9 mouse cellular contexts compared by ENCODE assay signal in the genomic region with DNA sequence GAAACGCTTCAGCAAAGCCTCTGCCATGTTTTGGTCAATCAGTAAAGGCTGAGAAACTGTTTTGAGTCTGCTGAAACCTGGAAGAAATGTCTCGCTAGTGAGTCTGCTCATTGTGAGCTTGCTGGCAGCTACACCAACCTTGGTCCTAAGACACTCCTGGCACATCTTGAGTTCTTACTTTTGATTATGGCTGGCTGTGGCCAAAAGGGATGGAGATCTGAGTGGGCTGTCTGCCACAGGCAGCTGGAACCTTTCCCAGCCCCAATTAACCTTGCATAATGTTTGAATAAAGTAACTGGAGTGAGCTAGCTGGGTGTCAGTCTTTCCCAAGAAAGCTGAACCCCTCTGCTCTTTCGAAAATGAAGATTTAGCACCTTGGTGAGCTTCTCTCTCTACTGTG. TPM values are rescaled to one million over a fixed set of nuclear protein-coding genes. Genes with fewer than 3 reads are reported as not detected.
A peak's percentile ranks its signal among the peaks of the same experiment; 100 is the strongest.
DNase-seq lines count a peak whose midpoint lies in the region; ATAC-seq and TF ChIP-seq lines count a peak whose summit lies in the region.
"Had no signal": no experiment of that assay in that cellular context is flagged by ENCODE, and none has a peak within 500 bp of the region (broad histone marks: within the 10 kb centered on the region; RNA-seq: fewer than 3 reads in every experiment).

No protein-coding gene starts in this region.

- peak; percentile 35 for DNase-seq in adrenal gland, postnatal 10 days
- DNase-seq in adrenal gland, postnatal 36 days = no peak
- DNase-seq in midbrain, postnatal 0 days (ENCODE audit: low spot score) = peak; percentile 65
- peak; percentile 29 for DNase-seq in left cerebral cortex, adult 11 months (ENCODE audit: low spot score)
- no peak for DNase-seq in ovary, postnatal 10 days (ENCODE audit: low spot score)
- DNase-seq in urinary bladder, postnatal 10 days (ENCODE audit: low spot score) = no peak
- DNase-seq: kidney, postnatal 36 days had no signal

- H3K9ac ChIP-seq in midbrain, postnatal 0 days (replicated peaks; ENCODE audit: low read length, poor library complexity, severe bottlenecking) = no peak overlapping the region
- no peak overlapping the region for H3K9ac ChIP-seq in midbrain, embryonic 13.5 days (replicated peaks)
- H3K9ac ChIP-seq in neural tube, embryonic 15.5 days (replicated peaks) = no peak overlapping the region

- WGBS in midbrain, postnatal 0 days = 70% methylated on average over 3 of the region's 3 CpGs
- 90% methylated on average over 3 of the region's 3 CpGs for WGBS in midbrain, embryonic 13.5 days
- WGBS in neural tube, embryonic 15.5 days = 83% methylated on average over 3 of the region's 3 CpGs

- H3K36me3 ChIP-seq in midbrain, postnatal 0 days (ENCODE audit: insufficient read depth, low read length) = peaks cover 3% of the 10 kb centered on the region; the same call in 1 of the 2 replicates
- peaks cover 30% of the 10 kb centered on the region for H3K36me3 ChIP-seq in midbrain, embryonic 13.5 days
- H3K36me3 ChIP-seq in neural tube, embryonic 15.5 days = peaks cover 19% of the 10 kb centered on the region

- no peak for ATAC-seq in midbrain, postnatal 0 days (ENCODE audit: low FRiP score)
- ATAC-seq in midbrain, embryonic 13.5 days = no peak
- no peak for ATAC-seq in neural tube, embryonic 15.5 days (ENCODE audit: low FRiP score)

- H3K27ac ChIP-seq in midbrain, postnatal 0 days (ENCODE audit: low read depth, low read length) = no peak overlapping the region
- no peak overlapping the region for H3K27ac ChIP-seq in midbrain, embryonic 13.5 days
- H3K27ac ChIP-seq in neural tube, embryonic 15.5 days (replicated peaks) = no peak overlapping the region

- TF ChIP-seq CTCF in midbrain, postnatal 0 days (IDR thresholded peaks at IDR 0.05) = no peak

- H3K4me3 ChIP-seq in midbrain, postnatal 0 days (ENCODE audit: low read depth, low read length) = no peak overlapping the region
- no peak overlapping the region for H3K4me3 ChIP-seq in midbrain, embryonic 13.5 days (replicated peaks)
- H3K4me3 ChIP-seq in neural tube, embryonic 15.5 days (replicated peaks) = no peak overlapping the region

- 0 out of 2 replicates have a peak, but pooled peaks cover 2% of the 10 kb centered on the region for H3K4me1 ChIP-seq in midbrain, postnatal 0 days (ENCODE audit: insufficient read depth, low read length)
- H3K4me1 ChIP-seq in midbrain, embryonic 13.5 days (replicated peaks) = peaks cover 20% of the 10 kb centered on the region
- H3K4me1 ChIP-seq in neural tube, embryonic 15.5 days = peaks cover 20% of the 10 kb centered on the region

- H3K27me3 ChIP-seq in midbrain, postnatal 0 days (ENCODE audit: insufficient read depth, low read length) = no peaks in the 10 kb centered on the region
- H3K27me3 ChIP-seq in midbrain, embryonic 13.5 days = no peaks in the 10 kb centered on the region
- no peaks in the 10 kb centered on the region for H3K27me3 ChIP-seq in neural tube, embryonic 15.5 days (replicated peaks)

- no peaks in the 10 kb centered on the region for H3K9me3 ChIP-seq in midbrain, postnatal 0 days (ENCODE audit: low read length)
- H3K9me3 ChIP-seq in midbrain, embryonic 13.5 days = no peaks in the 10 kb centered on the region
- no peaks in the 10 kb centered on the region for H3K9me3 ChIP-seq in neural tube, embryonic 15.5 days (replicated peaks)

- H3K4me2 ChIP-seq in midbrain, postnatal 0 days (ENCODE audit: low read depth, low read length, poor library complexity, severe bottlenecking) = no peak overlapping the region
- no peak overlapping the region for H3K4me2 ChIP-seq in midbrain, embryonic 13.5 days (replicated peaks)
- H3K4me2 ChIP-seq in neural tube, embryonic 15.5 days = no peak overlapping the region; the same call in 1 of the 2 replicates

RNA-seq across cellular contexts. Expression of gene Etaa1, which starts 2.3 kb away (rescaled TPM):
- total RNA-seq in adrenal gland, postnatal 10 days (2021) = 1 to 10 TPM; 6.8 to 9.2 TPM
- total RNA-seq in adrenal gland, postnatal 36 days (2021) = 1 to 10 TPM; 6.1 to 9.7 TPM
- total RNA-seq in midbrain, postnatal 0 days (2014; rRNA removed) = 6.7 and 8.1 TPM in 2 replicates
- 4.3 and 5.5 TPM in 2 replicates for polyA plus RNA-seq in midbrain, postnatal 0 days (2015; fragmentation: Nextera tagmentation; extraction: Ambion mirVana)
- polyA plus RNA-seq in midbrain, embryonic 13.5 days (2015; fragmentation: Nextera tagmentation; extraction: Ambion mirVana) = 8.0 and 8.3 TPM in 2 replicates
- polyA plus RNA-seq in neural tube, embryonic 15.5 days (2015; fragmentation: Nextera tagmentation; extraction: Ambion mirVana) = 7.4 and 8.3 TPM in 2 replicates

Comparison
In these comparisons a context has a peak if more than half of its experiments do, and no peak if none do; other contexts are left out.
1. DNase-seq: peak in adrenal gland, postnatal 10 days (single experiment), midbrain, postnatal 0 days (single experiment) and left cerebral cortex, adult 11 months (single experiment); none in adrenal gland, postnatal 36 days (0 of 2), ovary, postnatal 10 days (single experiment) and urinary bladder, postnatal 10 days (single experiment).